Mouse (Mus musculus): ENCODE results near the gene Caskin2.

GRCm38 (mm10) chr11:115810377-115810776 is 3.1 kb downstream of the Caskin2 start:
- no peak for TF ChIP-seq CTCF (IDR thresholded peaks at IDR 0.05; ENCODE audit: low read depth, low read length)
- TF ChIP-seq GATA1 (IDR thresholded peaks at IDR 0.05; ENCODE audit: borderline replicate concordance, low read length), result no peak
- no peak for TF ChIP-seq POLR2AphosphoS5 (IDR thresholded peaks at IDR 0.05; ENCODE audit: insufficient replicate concordance, low read depth, low read length)
- TF ChIP-seq TAL1 (conservative IDR thresholded peaks at IDR 0.05; ENCODE audit: low read depth, low read length), result no peak
- TF ChIP-seq GATA2 (IDR thresholded peaks at IDR 0.05; ENCODE audit: borderline replicate concordance, low read depth, low read length), result no peak

Measured in G1E (cell line).